In the genomic region with DNA sequence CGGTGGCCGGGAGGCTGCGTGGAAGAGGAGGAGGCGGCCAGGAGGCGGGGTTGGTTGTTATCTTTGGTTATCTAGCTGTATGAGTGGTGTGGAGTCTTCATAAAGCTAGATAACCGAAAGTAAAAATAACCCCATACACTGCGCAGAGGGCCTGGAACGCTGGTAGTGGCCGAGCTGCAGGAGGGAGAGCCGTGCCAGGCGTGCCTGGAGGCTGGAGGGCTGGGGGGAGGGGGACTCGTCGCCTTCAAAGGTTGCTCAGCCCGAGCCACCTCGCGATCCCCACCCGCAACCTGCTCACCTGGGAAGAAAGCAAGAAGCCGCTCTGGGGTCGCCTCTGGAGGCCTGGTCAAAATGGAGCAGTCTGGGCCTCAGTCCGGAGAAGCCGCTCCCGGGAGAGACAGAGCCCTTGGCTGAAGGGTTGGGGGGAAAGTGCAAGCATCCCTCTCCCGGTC, we compare ENCODE assay signal across 8 mouse cellular contexts. TPM values are rescaled to one million over a fixed set of nuclear protein-coding genes. Genes with fewer than 3 reads are reported as not detected.
A peak's percentile ranks its signal among the peaks of the same experiment; 100 is the strongest.
DNase-seq lines count a peak whose midpoint lies in the region; ATAC-seq and TF ChIP-seq lines count a peak whose summit lies in the region.

No protein-coding gene starts in this region.

- H3K4me2 ChIP-seq in lung, embryonic 14.5 days = peak overlapping the region; percentile 43
- H3K4me2 ChIP-seq in hindbrain, postnatal 0 days (ENCODE audit: low read depth, low read length) = peak overlapping the region; percentile 66
- peak overlapping the region; percentile 59 for H3K4me2 ChIP-seq in midbrain, embryonic 14.5 days (ENCODE audit: low read length)

- no peaks in the 10 kb centered on the region for H3K4me1 ChIP-seq in lung, embryonic 14.5 days (ENCODE audit: insufficient read depth)
- H3K4me1 ChIP-seq in hindbrain, postnatal 0 days (ENCODE audit: insufficient read depth, low read length) = peaks cover 29% of the 10 kb centered on the region; the same call in 1 of the 2 replicates
- peaks cover 32% of the 10 kb centered on the region for H3K4me1 ChIP-seq in midbrain, embryonic 14.5 days (ENCODE audit: control insufficient read depth, insufficient read depth, low read length)

- H3K27me3 ChIP-seq in lung, embryonic 14.5 days (ENCODE audit: insufficient read depth, low read length) = peaks cover 99% of the 10 kb centered on the region
- H3K27me3 ChIP-seq in hindbrain, postnatal 0 days (ENCODE audit: insufficient read depth, low read length) = 0 out of 2 replicates have a peak, but pooled peaks cover 4% of the 10 kb centered on the region
- peaks cover 55% of the 10 kb centered on the region for H3K27me3 ChIP-seq in midbrain, embryonic 14.5 days (ENCODE audit: control insufficient read depth, insufficient read depth, low read length)

- WGBS in lung, embryonic 14.5 days = 1% methylated on average over 23 of the region's 23 CpGs
- 2% methylated on average over 23 of the region's 23 CpGs for WGBS in hindbrain, postnatal 0 days
- 2% methylated on average over 23 of the region's 23 CpGs for WGBS in midbrain, embryonic 14.5 days

- ATAC-seq in lung, embryonic 14.5 days (ENCODE audit: insufficient read depth) = no peak
- ATAC-seq in hindbrain, postnatal 0 days = no peak
- ATAC-seq in midbrain, embryonic 14.5 days (ENCODE audit: low FRiP score, low TSS enrichment) = no peak
- no peak for ATAC-seq in monocyte, adult 5-6 weeks (replicated peaks; ENCODE audit: insufficient number of reproducible peaks, low FRiP score, low TSS enrichment, poor library complexity, severe bottlenecking)

- no peaks in the 10 kb centered on the region for H3K36me3 ChIP-seq in lung, embryonic 14.5 days (ENCODE audit: insufficient read depth)
- H3K36me3 ChIP-seq in hindbrain, postnatal 0 days (ENCODE audit: insufficient read depth, low read length) = peaks cover 4% of the 10 kb centered on the region; the same call in 1 of the 2 replicates
- peaks cover 20% of the 10 kb centered on the region for H3K36me3 ChIP-seq in midbrain, embryonic 14.5 days (ENCODE audit: control insufficient read depth, insufficient read depth, low read length)

- no peak for DNase-seq in lung, embryonic 14.5 days
- DNase-seq in lung, postnatal 4 days = no peak
- DNase-seq in cerebellum, postnatal 10 days = peak; percentile 85 to 90
- DNase-seq in hindbrain, postnatal 0 days (ENCODE audit: low spot score) = peak; percentile 44
- DNase-seq in midbrain, embryonic 14.5 days = no peak
- no peak for DNase-seq in ovary, postnatal 14 days (ENCODE audit: low spot score)
- DNase-seq in right cerebral cortex, postnatal 4 days = no peak

- TF ChIP-seq CTCF in lung, embryonic 14.5 days (IDR thresholded peaks at IDR 0.05; ENCODE audit: low read depth) = no peak
- TF ChIP-seq CTCF in hindbrain, postnatal 0 days (IDR thresholded peaks at IDR 0.05; ENCODE audit: low read depth) = no peak

- H3K9me3 ChIP-seq in lung, embryonic 14.5 days (ENCODE audit: low read depth, low read length) = no peaks in the 10 kb centered on the region
- no peaks in the 10 kb centered on the region for H3K9me3 ChIP-seq in hindbrain, postnatal 0 days (ENCODE audit: low read length)
- H3K9me3 ChIP-seq in midbrain, embryonic 14.5 days (ENCODE audit: control insufficient read depth, low read length) = no peaks in the 10 kb centered on the region

- H3K4me3 ChIP-seq in lung, embryonic 14.5 days (ENCODE audit: low read depth, low read length) = peak overlapping the region; percentile 19
- peak overlapping the region; percentile 66 for H3K4me3 ChIP-seq in hindbrain, postnatal 0 days (ENCODE audit: low read length)
- H3K4me3 ChIP-seq in midbrain, embryonic 14.5 days (replicated peaks; ENCODE audit: low read depth, low read length) = peak overlapping the region; percentile 55

- H3K27ac ChIP-seq in lung, embryonic 14.5 days (ENCODE audit: low read depth) = no peak overlapping the region
- H3K27ac ChIP-seq in hindbrain, postnatal 0 days = peak overlapping the region; percentile 93
- H3K27ac ChIP-seq in midbrain, embryonic 14.5 days (replicated peaks; ENCODE audit: low read depth, low read length) = peak overlapping the region; percentile 87

- H3K9ac ChIP-seq in lung, embryonic 14.5 days = no peak overlapping the region
- peak overlapping the region; percentile 88 for H3K9ac ChIP-seq in hindbrain, postnatal 0 days (replicated peaks; ENCODE audit: low read length)
- peak overlapping the region; percentile 82 for H3K9ac ChIP-seq in midbrain, embryonic 14.5 days (replicated peaks; ENCODE audit: low read length)

RNA-seq across cellular contexts. Expression of a gene that starts 38.9 kb away (rescaled TPM):
- not detected in 2 replicates for polyA plus RNA-seq in lung, embryonic 14.5 days (2014; fragmentation: Nextera tagmentation; extraction: Ambion mirVana)
- total RNA-seq in hindbrain, postnatal 0 days (2014; rRNA removed) = 0.94 and 1.0 TPM in 2 replicates
- polyA plus RNA-seq in hindbrain, postnatal 0 days (2015; fragmentation: Nextera tagmentation; extraction: Ambion mirVana) = 0.37 and 0.43 TPM in 2 replicates
- polyA plus RNA-seq in midbrain, embryonic 14.5 days (2014; fragmentation: Nextera tagmentation; extraction: Ambion mirVana) = 0.21 and 0.22 TPM in 2 replicates
- total RNA-seq in monocyte, adult 5-6 weeks (2017) = not detected in 3 replicates

Comparison
In these comparisons a context has a peak if more than half of its experiments do, and no peak if none do; other contexts are left out.
1. DNase-seq: peak in cerebellum, postnatal 10 days (2 of 2) and hindbrain, postnatal 0 days (single experiment); none in lung, embryonic 14.5 days (single experiment), lung, postnatal 4 days (0 of 2), midbrain, embryonic 14.5 days (single experiment), ovary, postnatal 14 days (single experiment) and right cerebral cortex, postnatal 4 days (single experiment).
2. Peak in every context shown above with its lines, with median percentiles within 50 percentile points of each other: H3K4me2 ChIP-seq and H3K4me3 ChIP-seq.